Mouse (Mus musculus) layer of hippocampus, adult 11-12 months (tissue): Measurements from ENCODE around the gene Mmp12.
"Not testable (repeated sequence)": the region's sequence is repeated elsewhere in the genome, so short reads cannot be mapped to it uniquely, and the experiment has no call there.

Experiments
- DNase-seq: peaks from one replicate; pipeline ENCODE4 v3.0.0; 2022; ENCODE audit warnings: low spot score

The Mmp12 gene

GRCm38 (mm10) chr9:7344107-7344506 is at the start of gene Mmp12:
TSS of gene Mmp12 (plus strand) at chr9:7344381.
- DNase-seq = no peak

DNA sequence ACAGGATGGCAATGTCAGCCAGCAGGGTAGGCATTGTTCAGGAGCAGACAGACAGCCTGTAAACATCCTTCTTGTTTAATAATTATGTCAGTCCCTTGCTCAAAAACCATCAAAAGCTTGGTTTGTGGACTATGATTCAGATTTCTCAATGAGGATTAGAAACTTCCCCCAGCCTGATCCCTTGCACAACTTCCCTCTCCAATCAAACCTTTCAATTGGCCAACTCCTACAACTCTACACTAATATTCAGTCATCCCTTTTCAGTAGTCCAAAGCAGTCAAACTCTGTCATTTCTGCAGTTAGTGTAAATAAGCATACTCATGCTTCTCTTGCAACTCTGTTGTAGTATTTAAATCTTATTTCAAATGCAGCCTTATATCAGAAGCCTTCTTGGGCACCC is 12.3 kb upstream of the Mmp12 start:
- DNase-seq = no peak

GRCm38 (mm10) chr9:7335766-7336680 is 8.2 kb upstream of the Mmp12 start:
- no peak for DNase-seq

- no peak for DNase-seq
Measured at GRCm38 (mm10) chr9:7336740-7337483, 7.3 kb upstream of the Mmp12 start.

DNA sequence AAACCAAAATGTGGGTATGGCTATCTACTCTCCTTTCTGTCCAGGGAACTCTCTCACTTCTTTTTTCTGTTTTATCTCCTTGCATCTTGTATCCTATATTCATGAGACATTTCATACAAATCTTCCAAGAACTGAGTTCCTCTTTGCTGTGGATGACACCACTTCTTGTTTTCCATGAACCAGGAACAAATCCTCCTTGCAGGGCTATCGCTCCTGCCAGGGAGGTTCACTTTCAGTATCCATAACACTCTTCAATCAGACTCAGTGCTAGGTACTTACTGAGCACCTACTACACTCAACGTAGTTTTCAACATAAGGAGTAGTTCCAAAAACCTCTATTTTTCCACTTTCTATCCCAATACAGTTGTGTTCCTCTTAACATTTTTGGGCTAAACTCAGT is 1.3 kb downstream of the Mmp12 start:
- no peak for DNase-seq

- DNase-seq = peak; percentile 9
Measured at GRCm38 (mm10) chr9:7354535-7354934, 10.4 kb downstream of the Mmp12 start.

GRCm38 (mm10) chr9:7387947-7388346 is 43.8 kb downstream of the Mmp12 start, which contains the start of gene Mmp1b:
TSS of gene Mmp1b (minus strand) at chr9:7388047.
- no peak for DNase-seq

DNA sequence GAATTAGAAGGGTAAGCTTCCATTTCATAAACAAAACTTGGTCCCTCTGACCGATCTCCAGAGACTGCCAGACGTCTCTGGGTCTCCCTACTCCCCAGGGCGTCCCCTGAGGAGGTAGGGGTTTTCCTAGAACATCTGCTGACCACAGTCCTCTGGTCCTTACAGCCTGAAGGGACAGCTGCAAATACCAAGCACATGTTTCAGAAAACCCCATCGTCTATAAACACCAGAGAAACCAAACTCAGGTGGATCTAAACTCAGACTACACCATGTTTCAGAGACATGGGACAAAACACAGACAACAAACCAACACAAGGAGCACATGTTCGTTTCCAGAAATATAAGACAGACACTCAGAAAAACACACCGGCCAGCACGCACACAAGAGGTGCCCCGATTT is 52.4 kb downstream of the Mmp12 start:
- DNase-seq = not testable (repeated sequence)
